Mouse (Mus musculus): ENCODE measurements around the gene Ms4a5. TPM values are rescaled to one million over a fixed set of nuclear protein-coding genes. Genes with fewer than 3 reads are reported as not detected.
"Not testable (repeated sequence)": the region's sequence is repeated elsewhere in the genome, so short reads cannot be mapped to it uniquely, and the experiment has no call there.

Ms4a5 gene
- total and polyA plus RNA-seq, 3 experiments = not detected

DNA sequence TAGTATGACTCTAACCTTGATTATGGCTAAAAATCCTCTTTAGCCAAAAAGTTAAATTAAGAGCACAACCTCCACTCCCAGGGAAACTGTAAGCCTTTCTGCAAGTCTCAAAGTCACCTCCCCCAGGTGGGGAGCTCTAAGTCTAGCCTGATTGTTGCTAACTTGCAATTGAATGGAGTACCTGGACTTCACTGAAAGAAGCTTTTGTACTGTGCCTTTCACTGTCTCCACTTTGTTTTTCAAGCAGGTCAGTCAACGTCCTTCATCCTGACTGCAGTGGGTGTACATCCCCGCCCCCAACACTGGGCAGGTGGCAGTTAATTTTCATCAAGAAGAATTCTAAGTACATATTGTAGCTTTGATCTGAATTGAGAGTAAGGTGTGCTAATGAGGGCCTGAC, 15.3 kb upstream of the Ms4a5 start:
- 61% methylated on average over 2 of the region's 2 CpGs for WGBS
- Histone ChIP-seq H3K27me3 (ENCODE audit: control insufficient read depth, insufficient read depth, low read length) (no peaks in the 10 kb centered on the region), H3K36me3 (ENCODE audit: control insufficient read depth, insufficient read depth, low read length) (no peaks in the 10 kb centered on the region), H3K79me2 (replicated peaks; ENCODE audit: control insufficient read depth, insufficient read depth, low read length) (no peaks in the 10 kb centered on the region), H3K27ac (no peak overlapping the region), H3K4me1 (ENCODE audit: control insufficient read depth, insufficient read depth, low read length) (no peaks in the 10 kb centered on the region), H3K4me3 (no peak overlapping the region), H3K9ac (ENCODE audit: low read depth, low read length) (no peak overlapping the region)
- DNase-seq = no peak
- intact Hi-C loops (cut with DNase I) = no loop called here
- TF ChIP-seq EP300 (IDR thresholded peaks at IDR 0.05; ENCODE audit: insufficient read depth, low read depth, low read length) = no peak
- no peak for TF ChIP-seq CTCF (IDR thresholded peaks at IDR 0.05)

DNA sequence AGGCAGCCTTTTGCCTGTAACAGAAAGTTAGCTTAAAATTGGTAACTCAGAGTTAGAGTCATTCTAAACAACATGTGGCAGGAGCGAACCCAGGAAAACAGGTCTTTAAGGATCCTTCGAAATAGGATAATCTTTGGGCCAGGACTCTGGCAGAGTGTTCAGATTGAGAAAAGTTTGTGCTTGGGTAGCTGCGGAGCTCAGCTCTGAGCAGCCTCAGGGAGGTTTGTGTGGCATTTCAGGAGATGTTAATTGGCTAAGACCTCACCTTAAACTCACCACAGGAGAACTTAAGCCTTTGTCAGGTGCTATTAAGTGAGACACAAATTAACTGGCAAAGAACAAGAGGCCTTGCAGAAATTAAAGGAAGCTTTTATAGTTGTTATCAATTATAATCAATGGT, 9.9 kb upstream of the Ms4a5 start:
- H3K9ac ChIP-seq (ENCODE audit: low read depth, low read length); H3K27me3 ChIP-seq (ENCODE audit: control insufficient read depth, insufficient read depth, low read length); H3K36me3 ChIP-seq (ENCODE audit: control insufficient read depth, insufficient read depth, low read length); H3K4me3 ChIP-seq; DNase-seq; H3K4me1 ChIP-seq (ENCODE audit: control insufficient read depth, insufficient read depth, low read length); H3K79me2 ChIP-seq (replicated peaks; ENCODE audit: control insufficient read depth, insufficient read depth, low read length); intact Hi-C loops (cut with DNase I); H3K27ac ChIP-seq: not testable (repeated sequence)
- WGBS = 13% methylated on average over 3 of the region's 3 CpGs

DNA sequence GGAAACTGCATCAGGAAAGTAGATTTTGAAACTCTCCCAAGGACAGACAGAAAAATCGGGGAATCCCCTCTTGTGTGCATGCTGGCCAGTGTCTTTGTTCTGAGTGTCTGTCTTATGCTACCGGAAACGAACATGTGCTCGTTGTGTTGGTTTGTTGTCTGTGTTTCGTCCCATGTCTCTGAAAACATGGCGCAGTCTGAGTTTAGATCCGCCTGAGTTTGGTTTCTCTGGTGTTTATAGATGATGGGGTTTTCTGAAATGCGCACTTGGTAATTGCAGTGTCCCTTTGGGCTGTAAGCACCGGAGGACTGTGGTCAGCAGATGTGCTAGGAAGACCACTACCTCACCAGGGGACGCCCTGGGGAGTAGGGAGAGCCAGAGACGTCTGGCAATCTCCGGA, 9.3 kb upstream of the Ms4a5 start:
- Histone ChIP-seq H3K27me3 (ENCODE audit: control insufficient read depth, insufficient read depth, low read length) (no peaks in the 10 kb centered on the region), H3K4me3 (peak overlapping the region; percentile 37), H3K79me2 (replicated peaks; ENCODE audit: control insufficient read depth, insufficient read depth, low read length) (no peaks in the 10 kb centered on the region), H3K4me1 (ENCODE audit: control insufficient read depth, insufficient read depth, low read length) (no peaks in the 10 kb centered on the region), H3K27ac (peak overlapping the region; percentile 49; the same call in 1 of the 2 replicates), H3K36me3 (ENCODE audit: control insufficient read depth, insufficient read depth, low read length) (no peaks in the 10 kb centered on the region), H3K9ac (ENCODE audit: low read depth, low read length) (peak overlapping the region; percentile 66)
- intact Hi-C loops (cut with DNase I) = no loop called here
- peak; percentile 35 for DNase-seq
- TF ChIP-seq CTCF (IDR thresholded peaks at IDR 0.05) (no peak), POLR2A (IDR thresholded peaks at IDR 0.05; ENCODE audit: insufficient read depth, low read depth, low read length) (no peak)
- 2% methylated on average over 12 of the region's 12 CpGs for WGBS

DNA sequence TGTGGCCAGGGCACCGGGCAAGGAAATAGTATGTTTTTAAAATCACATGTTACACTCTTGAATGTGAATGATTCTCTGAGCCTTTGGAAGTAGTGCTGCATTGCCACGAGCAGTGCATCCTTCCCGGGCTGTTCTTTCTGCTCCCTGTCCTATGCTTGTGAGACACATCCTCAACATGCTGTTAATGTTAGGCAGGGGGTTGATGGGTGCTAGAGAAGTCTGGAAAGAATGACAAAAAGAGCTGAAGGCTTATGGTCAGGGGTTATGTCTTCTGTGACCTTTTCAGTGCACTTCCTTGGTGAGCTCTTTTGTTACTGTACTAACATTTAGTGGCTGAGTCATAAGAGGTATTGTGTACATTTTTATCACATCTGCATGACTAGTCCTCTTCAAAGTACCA, 3.5 kb downstream of the Ms4a5 start:
- Histone ChIP-seq H3K36me3 (ENCODE audit: control insufficient read depth, insufficient read depth, low read length) (no peaks in the 10 kb centered on the region), H3K27ac (no peak overlapping the region), H3K79me2 (replicated peaks; ENCODE audit: control insufficient read depth, insufficient read depth, low read length) (no peaks in the 10 kb centered on the region), H3K9ac (ENCODE audit: low read depth, low read length) (no peak overlapping the region), H3K4me1 (ENCODE audit: control insufficient read depth, insufficient read depth, low read length) (no peaks in the 10 kb centered on the region; the same call in 1 of the 2 replicates), H3K27me3 (ENCODE audit: control insufficient read depth, insufficient read depth, low read length) (no peaks in the 10 kb centered on the region), H3K4me3 (no peak overlapping the region)
- TF ChIP-seq EP300 (IDR thresholded peaks at IDR 0.05; ENCODE audit: insufficient read depth, low read depth, low read length) = no peak
- no peak for TF ChIP-seq CTCF (IDR thresholded peaks at IDR 0.05)
- TF ChIP-seq POLR2A (IDR thresholded peaks at IDR 0.05; ENCODE audit: insufficient read depth, low read depth, low read length) = no peak
- no peak for DNase-seq
- intact Hi-C loops (cut with DNase I) = no loop called here
- 74% methylated on average over 3 of the region's 3 CpGs for WGBS

GRCm38 (mm10) chr19:11276431-11276830, 7.2 kb downstream of the Ms4a5 start:
- intact Hi-C loops (cut with DNase I) = no loop called here

DNA sequence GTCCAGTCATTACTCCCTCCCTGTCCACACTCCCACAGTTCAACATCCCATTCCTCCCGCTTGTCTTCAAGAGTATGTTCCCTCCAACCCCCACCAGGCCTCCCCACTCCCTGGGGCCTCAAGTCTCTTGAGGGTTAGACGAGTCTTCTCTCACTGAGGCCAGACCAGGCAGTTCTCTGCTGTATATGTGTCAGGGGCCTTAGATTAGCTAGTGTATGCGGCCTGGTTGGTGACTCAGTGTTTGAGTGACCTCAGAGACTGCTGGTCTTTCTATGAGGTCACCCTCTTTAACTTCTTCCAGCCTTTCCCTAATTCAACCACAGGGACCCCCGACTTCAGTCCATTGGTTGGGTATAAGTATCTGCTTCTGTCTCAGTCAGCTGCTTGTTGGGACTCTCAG, 16.7 kb downstream of the Ms4a5 start:
- H3K4me1 ChIP-seq (ENCODE audit: control insufficient read depth, insufficient read depth, low read length) = no peaks in the 10 kb centered on the region
- TF ChIP-seq POLR2A (IDR thresholded peaks at IDR 0.05; ENCODE audit: insufficient read depth, low read depth, low read length) (no peak), EP300 (IDR thresholded peaks at IDR 0.05; ENCODE audit: insufficient read depth, low read depth, low read length) (no peak), CTCF (IDR thresholded peaks at IDR 0.05) (no peak)
- H3K4me3 ChIP-seq = no peak overlapping the region
- no peaks in the 10 kb centered on the region for H3K27me3 ChIP-seq (ENCODE audit: control insufficient read depth, insufficient read depth, low read length)
- H3K9ac ChIP-seq (ENCODE audit: low read depth, low read length) = no peak overlapping the region
- no peak overlapping the region for H3K27ac ChIP-seq
- intact Hi-C loops (cut with DNase I) = no loop called here
- DNase-seq = no peak
- H3K79me2 ChIP-seq (replicated peaks; ENCODE audit: control insufficient read depth, insufficient read depth, low read length) = no peaks in the 10 kb centered on the region
- H3K36me3 ChIP-seq (ENCODE audit: control insufficient read depth, insufficient read depth, low read length) = no peaks in the 10 kb centered on the region
- WGBS = 57% methylated on average over 4 of the region's 4 CpGs

More at GRCm38 (mm10) chr19:11276431-11276830, 7.2 kb downstream of the Ms4a5 start:
- no peak for DNase-seq
- no peaks in the 10 kb centered on the region for H3K27me3 ChIP-seq (ENCODE audit: control insufficient read depth, insufficient read depth, low read length)
- no peaks in the 10 kb centered on the region; the same call in 1 of the 2 replicates for H3K4me1 ChIP-seq (ENCODE audit: control insufficient read depth, insufficient read depth, low read length)
- no peak overlapping the region for H3K9ac ChIP-seq (ENCODE audit: low read depth, low read length)
- TF ChIP-seq CTCF (IDR thresholded peaks at IDR 0.05) (no peak), POLR2A (IDR thresholded peaks at IDR 0.05; ENCODE audit: insufficient read depth, low read depth, low read length) (no peak), EP300 (IDR thresholded peaks at IDR 0.05; ENCODE audit: insufficient read depth, low read depth, low read length) (no peak)
- no peak overlapping the region for H3K4me3 ChIP-seq
- H3K79me2 ChIP-seq (replicated peaks; ENCODE audit: control insufficient read depth, insufficient read depth, low read length) = no peaks in the 10 kb centered on the region
- H3K27ac ChIP-seq = no peak overlapping the region
- H3K36me3 ChIP-seq (ENCODE audit: control insufficient read depth, insufficient read depth, low read length) = no peaks in the 10 kb centered on the region
- 46% methylated on average over 5 of the region's 5 CpGs for WGBS
